Mouse (Mus musculus): ENCODE measurements at regions not wholly inside any gene's neighbourhood (a gene's known extent, or its start where the extent isn't known, plus 50 kb on each side); places are given as distances from the start of the nearest gene placed in this dataset.
A peak's percentile ranks its signal among the peaks of the same experiment; 100 is the strongest.
"Not testable (repeated sequence)": the region's sequence is repeated elsewhere in the genome, so short reads cannot be mapped to it uniquely, and the experiment has no call there.

GRCm38 (mm10) chrX:135112109-135112508 is 65.3 kb downstream of the Gm15023 start:
- DNase-seq (ENCODE audit: low spot score in 2 of 2): peak; percentile 26 to 33

GRCm38 (mm10) chrX:135110866-135111265 is 66.6 kb downstream of the Gm15023 start:
- DNase-seq (ENCODE audit: low spot score in 2 of 2): peak; percentile 48 to 58

GRCm38 (mm10) chrX:135101594-135101993 is 75.8 kb downstream of the Gm15023 start:
- DNase-seq (ENCODE audit: low spot score in 2 of 2): peak in 1 of 2 experiments; percentile 6

GRCm38 (mm10) chrX:135098101-135098500 is 79.3 kb downstream of the Gm15023 start:
- DNase-seq (ENCODE audit: low spot score in 2 of 2): no peak

GRCm38 (mm10) chrX:135096206-135096605 is 81.2 kb downstream of the Gm15023 start:
- DNase-seq (ENCODE audit: low spot score in 2 of 2): no peak

- DNase-seq (ENCODE audit: low spot score in 2 of 2): peak; percentile 62 to 72
Observed at GRCm38 (mm10) chrX:135091074-135091473, 82.1 kb upstream of the Zmat1 start.

GRCm38 (mm10) chrX:135087068-135087579 is 78.1 kb upstream of the Zmat1 start:
- DNase-seq (ENCODE audit: low spot score in 2 of 2): peak; percentile 5 to 20

GRCm38 (mm10) chrX:135086564-135086963 is 77.6 kb upstream of the Zmat1 start:
- DNase-seq (ENCODE audit: low spot score in 2 of 2): not testable (repeated sequence)

GRCm38 (mm10) chrX:135085770-135086553 is 77.0 kb upstream of the Zmat1 start:
- not testable (repeated sequence) for DNase-seq (ENCODE audit: low spot score in 2 of 2)

- no peak for DNase-seq (ENCODE audit: low spot score in 2 of 2)
Observed at GRCm38 (mm10) chrX:135080380-135081158, 71.6 kb upstream of the Zmat1 start.

- DNase-seq (ENCODE audit: low spot score in 2 of 2): no peak
Observed at GRCm38 (mm10) chrX:135079388-135079787, 70.4 kb upstream of the Zmat1 start.

GRCm38 (mm10) chrX:135075903-135076302 is 66.9 kb upstream of the Zmat1 start:
- DNase-seq (ENCODE audit: low spot score in 2 of 2): no peak

- no peak for DNase-seq (ENCODE audit: low spot score in 2 of 2)
Observed at GRCm38 (mm10) chrX:135069448-135069847, 60.4 kb upstream of the Zmat1 start.

- DNase-seq (ENCODE audit: low spot score in 2 of 2): no peak
Observed at GRCm38 (mm10) chrX:135060184-135060583, 51.2 kb upstream of the Zmat1 start.

GRCm38 (mm10) chrX:135058949-135059348 is 49.9 kb upstream of the Zmat1 start:
- DNase-seq (ENCODE audit: low spot score in 2 of 2): no peak

Measured in layer of hippocampus, postnatal 10 days (tissue).